Mouse (Mus musculus): ENCODE measurements around the gene Rwdd2b. TPM values are rescaled to one million over a fixed set of nuclear protein-coding genes. Genes with fewer than 3 reads are reported as not detected.

The Rwdd2b gene
- polyA plus RNA-seq, 1 experiment from 2014 or later = 11.0 TPM

DNA sequence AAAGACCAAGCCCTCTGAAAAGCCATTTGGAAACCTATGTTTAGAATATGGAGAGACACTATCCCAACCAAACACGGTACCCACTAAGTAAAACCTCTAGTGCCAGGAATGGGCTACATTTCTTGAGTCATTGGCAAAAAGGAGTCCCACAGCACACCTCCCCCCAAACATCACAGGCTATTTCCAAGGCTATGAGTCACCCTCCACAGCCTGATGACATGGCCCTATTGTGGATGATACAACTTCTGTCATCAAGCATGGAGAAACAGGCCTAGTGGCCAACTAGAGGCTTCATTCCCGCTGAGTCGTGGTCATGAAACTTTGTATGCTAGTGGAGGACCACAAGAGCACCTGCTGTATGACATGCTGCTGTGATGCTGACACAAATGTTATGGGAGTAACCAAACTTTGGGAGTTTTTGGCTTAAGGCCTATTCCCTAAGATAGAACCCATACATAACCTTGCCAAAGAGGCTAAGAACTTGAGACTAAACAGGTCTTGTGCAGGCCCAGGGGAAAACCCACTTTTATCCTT is 52.9 kb downstream of the Rwdd2b start:
- Histone ChIP-seq H3K4me2 (replicated peaks; ENCODE audit: low read depth, low read length) (no peak overlapping the region), H3K4me3 (ENCODE audit: low read depth, low read length) (no peak overlapping the region), H3K9ac (replicated peaks; ENCODE audit: low read depth, low read length) (no peak overlapping the region), H3K27me3 (ENCODE audit: control insufficient read depth, insufficient read depth, low read length) (no peaks in the 10 kb centered on the region), H3K36me3 (ENCODE audit: control insufficient read depth, insufficient read depth, low read length) (peaks cover 21% of the 10 kb centered on the region), H3K27ac (ENCODE audit: low read length) (no peak overlapping the region), H3K4me1 (ENCODE audit: control insufficient read depth, insufficient read depth, low read length) (no peaks in the 10 kb centered on the region), H3K9me3 (ENCODE audit: control insufficient read depth, low read depth, low read length) (no peaks in the 10 kb centered on the region)
- ATAC-seq (ENCODE audit: insufficient number of reproducible peaks, insufficient read depth, low FRiP score, low read depth) = no peak
- 93% methylated on average over 3 of the region's 3 CpGs for WGBS

DNA sequence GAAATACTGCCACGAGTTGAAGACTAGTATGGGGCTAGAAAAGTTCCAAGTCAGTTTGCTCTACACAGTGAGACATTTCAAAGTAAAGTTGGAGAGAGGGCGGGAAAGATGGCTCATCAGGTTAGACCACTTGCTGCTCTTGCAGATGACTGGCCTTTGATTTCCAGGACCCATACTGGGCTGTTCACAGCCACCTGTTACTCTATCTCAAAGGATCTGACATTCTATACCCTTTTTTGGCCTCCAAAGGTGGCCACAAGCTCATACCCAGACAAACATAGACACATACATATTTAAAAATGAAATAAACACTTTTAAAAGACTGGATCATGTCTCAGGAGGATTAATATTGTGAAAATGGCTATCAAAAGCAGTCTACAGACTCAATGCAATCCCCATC is 56.0 kb downstream of the Rwdd2b start:
- Histone ChIP-seq H3K27me3 (ENCODE audit: control insufficient read depth, insufficient read depth, low read length) (no peaks in the 10 kb centered on the region), H3K36me3 (ENCODE audit: control insufficient read depth, insufficient read depth, low read length) (peaks cover 39% of the 10 kb centered on the region), H3K4me3 (ENCODE audit: low read depth, low read length) (no peak overlapping the region), H3K9me3 (ENCODE audit: control insufficient read depth, low read depth, low read length) (no peaks in the 10 kb centered on the region), H3K27ac (ENCODE audit: low read length) (no peak overlapping the region), H3K4me1 (ENCODE audit: control insufficient read depth, insufficient read depth, low read length) (no peaks in the 10 kb centered on the region), H3K4me2 (replicated peaks; ENCODE audit: low read depth, low read length) (no peak overlapping the region), H3K9ac (replicated peaks; ENCODE audit: low read depth, low read length) (no peak overlapping the region)
- no peak for ATAC-seq (ENCODE audit: insufficient number of reproducible peaks, insufficient read depth, low FRiP score, low read depth)
- 81% methylated on average over 2 of the region's 2 CpGs for WGBS

Other genes starting within 250 kb of the Rwdd2b start
- gene N6amt1, start 86.4 kb downstream of the Rwdd2b start, polyA plus RNA-seq (2014; fragmentation: Nextera tagmentation; extraction: Ambion mirVana) = 26.7 and 29.6 TPM in 2 replicates
- 34.9 and 37.7 TPM in 2 replicates for gene Ltn1, start 8.0 kb downstream of the Rwdd2b start, polyA plus RNA-seq (2014; fragmentation: Nextera tagmentation; extraction: Ambion mirVana)
- gene Usp16, start 14.1 kb upstream of the Rwdd2b start, polyA plus RNA-seq (2014; fragmentation: Nextera tagmentation; extraction: Ambion mirVana) = 44.5 and 53.5 TPM in 2 replicates
- gene Cct8, start 55.3 kb upstream of the Rwdd2b start, polyA plus RNA-seq (2014; fragmentation: Nextera tagmentation; extraction: Ambion mirVana) = 396 and 425 TPM in 2 replicates
- 0.39 and 0.66 TPM in 2 replicates for gene Map3k7cl, start 112.8 kb upstream of the Rwdd2b start, polyA plus RNA-seq (2014; fragmentation: Nextera tagmentation; extraction: Ambion mirVana)

Measured in stomach, embryonic 14.5 days (tissue).